Mouse (Mus musculus) forebrain, embryonic 13.5 days (tissue): Measurements from ENCODE around the gene Vmn1r55. TPM values are rescaled to one million over a fixed set of nuclear protein-coding genes. Genes with fewer than 3 reads are reported as not detected.
"Not testable (repeated sequence)": the region's sequence is repeated elsewhere in the genome, so short reads cannot be mapped to it uniquely, and the experiment has no call there.

ENCODE experiments used
- ATAC-seq: fragments of 200-750 bp; cut with Nextera tagmentation; 2 replicates; pipeline ENCODE4 v1.8.0; 2017
- H3K27ac ChIP-seq: fragments of 300-500 bp; sonication (generic); 2 replicates; pipeline ENCODE4 v1.5.1; 2015; ENCODE audit warnings: inconsistent platforms, mild to moderate bottlenecking, moderate library complexity
- H3K27me3 ChIP-seq: fragments of 300-500 bp; sonication (generic); 2 replicates; pipeline ENCODE4 v1.6.1; 2015; ENCODE audit warnings: mild to moderate bottlenecking, inconsistent platforms
- H3K36me3 ChIP-seq: fragments of 300-500 bp; sonication (generic); 2 replicates; pipeline ENCODE4 v1.6.1; 2015; ENCODE audit warnings: mild to moderate bottlenecking, inconsistent platforms; ENCODE audit not compliant: poor library complexity, severe bottlenecking
- H3K4me1 ChIP-seq: fragments of 300-500 bp; sonication (generic); 2 replicates; pipeline ENCODE4 v1.6.1; 2015; ENCODE audit warnings: inconsistent platforms
- H3K4me2 ChIP-seq: fragments of 300-500 bp; sonication (generic); 2 replicates; pipeline ENCODE4 v1.6.1; 2015; ENCODE audit warnings: inconsistent platforms, mild to moderate bottlenecking, moderate library complexity
- H3K4me3 ChIP-seq: fragments of 300-500 bp; sonication (generic); 2 replicates; pipeline ENCODE4 v1.5.1; 2015; ENCODE audit warnings: mild to moderate bottlenecking, inconsistent platforms
- H3K9ac ChIP-seq: fragments of 300-500 bp; sonication (generic); 2 replicates; pipeline ENCODE4 v1.6.1; 2015; ENCODE audit warnings: mild to moderate bottlenecking, inconsistent platforms
- H3K9me3 ChIP-seq: fragments of 300-500 bp; sonication (generic); replicated peaks from 2 replicates; pipeline ENCODE4 v1.6.1; 2016; ENCODE audit warnings: inconsistent platforms
- WGBS: fragments of 180-500 bp; shearing (Covaris S2); methylation state at CpG from one replicate; pipeline ENCODE4 v1.1.7; 2015; 5-methylcytosine and 5-hydroxymethylcytosine counted together
- polyA plus RNA-seq: library from polyadenylated mRNA; unstranded; fragments of >200 nt; fragmentation: Nextera tagmentation; extraction: Ambion mirVana; gene quantifications from 2 replicates; pipeline ENCODE4 v1.2.1, GENCODE M21; 2015

Gene Vmn1r55
- polyA plus RNA-seq = not detected in 2 replicates

DNA sequence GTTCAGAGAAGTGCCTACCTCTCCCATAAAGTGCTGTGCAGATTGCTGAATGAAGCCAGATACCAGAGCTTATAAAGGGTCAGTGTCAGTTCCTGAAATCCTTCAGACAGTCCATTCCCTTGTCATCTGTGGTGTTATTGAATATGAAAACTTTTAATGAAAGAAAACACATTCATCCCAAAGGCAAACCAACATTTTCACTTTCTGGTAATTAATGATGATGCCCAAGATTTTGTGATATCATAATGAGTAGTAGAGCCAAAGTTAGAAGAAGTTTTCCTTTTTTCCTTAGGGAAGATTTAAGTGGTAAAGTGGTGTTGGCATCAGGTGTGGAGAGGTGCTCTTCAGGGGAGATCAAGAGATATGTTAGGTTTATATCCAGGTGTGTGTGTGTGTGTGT, at the start of gene Vmn1r55:
TSS of gene Vmn1r55 (minus strand) at position 101 of the 400 bp plus-strand sequence.
- not testable (repeated sequence) for H3K4me3 ChIP-seq, ATAC-seq, H3K9ac ChIP-seq, H3K4me2 ChIP-seq, H3K36me3 ChIP-seq, H3K4me1 ChIP-seq, H3K27me3 ChIP-seq, H3K9me3 ChIP-seq, H3K27ac ChIP-seq

DNA sequence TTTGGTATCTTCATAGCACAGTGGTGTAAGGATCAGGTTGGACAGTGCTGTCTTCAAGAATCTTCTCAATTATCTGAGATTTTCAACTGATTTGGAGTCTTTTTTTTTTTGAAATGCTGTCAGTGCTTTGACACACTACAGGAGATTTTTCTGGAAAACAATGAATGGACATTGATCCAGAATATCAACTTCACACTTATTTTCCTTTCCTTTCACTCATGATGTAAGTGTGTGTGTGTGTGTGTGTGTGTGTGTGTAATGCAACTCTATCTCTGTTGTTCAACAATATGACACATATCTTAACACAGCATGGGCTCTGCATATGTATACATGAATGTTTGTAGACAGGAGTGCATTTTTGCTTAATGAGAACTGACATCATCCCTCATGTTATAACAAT, 47.2 kb upstream of the Vmn1r55 start, which contains the start of gene Vmn1r56:
TSS of gene Vmn1r56 (minus strand) at position 101 of the 400 bp plus-strand sequence.
- not testable (repeated sequence) for H3K9me3 ChIP-seq, H3K36me3 ChIP-seq, H3K4me3 ChIP-seq, H3K4me2 ChIP-seq, ATAC-seq, H3K9ac ChIP-seq, H3K27ac ChIP-seq, H3K27me3 ChIP-seq, H3K4me1 ChIP-seq

DNA sequence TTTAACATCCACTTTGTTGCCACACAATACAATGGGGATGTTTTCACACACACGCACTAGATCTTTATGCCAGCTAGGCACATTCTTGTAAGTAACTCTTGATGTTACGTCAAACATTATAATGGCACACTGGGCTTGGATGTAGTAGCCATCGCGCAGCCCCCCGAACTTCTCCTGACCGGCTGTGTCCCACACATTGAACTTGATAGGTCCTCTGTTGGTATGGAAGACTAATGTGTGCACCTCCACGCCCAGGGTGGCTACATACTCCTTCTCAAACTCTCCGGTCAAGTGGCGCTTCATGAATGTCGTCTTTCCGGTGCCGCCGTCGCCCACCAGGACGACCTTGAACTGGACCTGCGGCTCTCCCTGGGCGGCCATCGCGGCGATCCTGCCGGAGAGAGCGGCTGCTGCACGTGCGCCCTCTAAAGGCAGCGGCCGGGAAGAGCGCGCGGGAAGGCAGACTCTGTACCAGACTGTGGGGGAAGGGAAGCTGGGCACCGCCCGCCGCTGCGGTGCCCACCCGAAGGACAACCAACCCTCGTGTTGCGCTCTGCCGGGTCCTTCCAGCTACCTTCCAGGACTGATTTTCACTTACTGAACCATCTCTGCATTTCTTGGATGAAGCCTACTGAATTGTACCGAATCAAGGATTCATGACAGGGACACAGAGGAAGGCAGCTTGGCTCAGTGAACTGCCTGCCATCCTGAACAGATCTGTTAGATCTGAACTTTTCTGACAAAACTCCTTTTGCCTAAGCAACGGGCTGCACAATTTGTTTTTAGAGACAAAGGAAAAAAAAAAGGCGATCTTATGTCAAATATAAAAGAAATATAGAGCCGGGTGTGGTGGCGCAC, 23.7 kb downstream of the Vmn1r55 start, which contains the start of gene Rasl2-9:
TSS of gene Rasl2-9 (minus strand) at position 402 of the 858 bp plus-strand sequence.
- no peaks in the 10 kb centered on the region for H3K27me3 ChIP-seq
- no peak within 1 kb of the TSS for H3K27ac ChIP-seq
- WGBS = 16% methylated on average over 42 of the region's 42 CpGs
- ATAC-seq = peak; percentile 83
- peak within 1 kb of the TSS; percentile 55 for H3K9ac ChIP-seq
- no peaks in the 10 kb centered on the region for H3K9me3 ChIP-seq
- H3K4me3 ChIP-seq = peak within 1 kb of the TSS; percentile 38
- no peaks in the 10 kb centered on the region for H3K4me1 ChIP-seq
- peak within 1 kb of the TSS; percentile 61 for H3K4me2 ChIP-seq
- H3K36me3 ChIP-seq = no peaks in the 10 kb centered on the region

DNA sequence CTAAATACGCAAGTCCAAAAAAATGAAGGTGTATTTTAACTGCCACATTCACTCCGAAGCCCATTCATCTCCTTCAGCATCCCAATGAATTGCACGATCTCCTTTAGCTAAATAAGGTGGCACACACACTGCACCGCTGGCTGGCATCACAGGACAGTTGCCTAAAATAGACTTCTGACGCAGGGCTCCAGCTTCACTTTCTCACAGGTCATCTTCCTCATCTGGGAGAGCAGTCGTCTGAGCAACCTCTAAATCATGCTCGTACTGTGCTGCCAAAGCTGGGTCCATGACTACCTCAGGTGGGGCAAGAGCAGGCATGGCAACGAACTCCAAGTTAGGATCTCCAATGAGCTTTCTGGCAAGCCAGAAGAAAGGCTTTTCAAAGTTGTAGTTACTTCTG, 24.4 kb downstream of the Vmn1r55 start:
- H3K9me3 ChIP-seq = no peaks in the 10 kb centered on the region
- no peaks in the 10 kb centered on the region for H3K4me1 ChIP-seq
- no peak overlapping the region for H3K4me3 ChIP-seq
- no peak overlapping the region for H3K9ac ChIP-seq
- WGBS = 90% methylated on average over 8 of the region's 8 CpGs
- no peak for ATAC-seq
- H3K27me3 ChIP-seq = no peaks in the 10 kb centered on the region
- H3K4me2 ChIP-seq = no peak overlapping the region
- H3K27ac ChIP-seq = no peak overlapping the region
- no peaks in the 10 kb centered on the region for H3K36me3 ChIP-seq

DNA sequence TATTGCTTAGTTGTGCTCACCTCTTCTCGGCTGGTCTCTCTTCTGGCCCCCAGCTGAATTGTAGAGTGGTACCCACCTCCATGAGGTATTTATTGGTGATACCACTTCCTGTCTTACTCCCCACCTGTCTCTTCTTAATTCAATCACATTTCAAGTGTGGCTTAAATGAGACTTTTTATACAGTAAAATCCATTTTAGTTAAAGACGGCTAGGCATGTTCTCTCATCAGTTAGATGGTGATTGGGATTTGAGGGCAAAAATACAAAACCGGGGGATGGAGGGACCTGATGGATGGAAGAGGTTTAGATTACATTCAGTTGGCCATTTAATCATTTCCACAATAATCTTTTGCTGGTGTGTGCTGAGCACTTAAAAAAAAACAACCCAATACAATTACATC, 32.6 kb downstream of the Vmn1r55 start, which contains the start of gene Rfpl4:
TSS of gene Rfpl4 (minus strand) at position 101 of the 400 bp plus-strand sequence.
- no peak within 1 kb of the TSS for H3K4me3 ChIP-seq
- H3K9ac ChIP-seq = no peak within 1 kb of the TSS
- 91% methylated on average over 3 of the region's 3 CpGs for WGBS
- no peaks in the 10 kb centered on the region for H3K9me3 ChIP-seq
- H3K27ac ChIP-seq = no peak within 1 kb of the TSS
- no peaks in the 10 kb centered on the region for H3K27me3 ChIP-seq
- no peak for ATAC-seq
- H3K36me3 ChIP-seq = no peaks in the 10 kb centered on the region
- H3K4me2 ChIP-seq = no peak within 1 kb of the TSS
- H3K4me1 ChIP-seq = no peaks in the 10 kb centered on the region

DNA sequence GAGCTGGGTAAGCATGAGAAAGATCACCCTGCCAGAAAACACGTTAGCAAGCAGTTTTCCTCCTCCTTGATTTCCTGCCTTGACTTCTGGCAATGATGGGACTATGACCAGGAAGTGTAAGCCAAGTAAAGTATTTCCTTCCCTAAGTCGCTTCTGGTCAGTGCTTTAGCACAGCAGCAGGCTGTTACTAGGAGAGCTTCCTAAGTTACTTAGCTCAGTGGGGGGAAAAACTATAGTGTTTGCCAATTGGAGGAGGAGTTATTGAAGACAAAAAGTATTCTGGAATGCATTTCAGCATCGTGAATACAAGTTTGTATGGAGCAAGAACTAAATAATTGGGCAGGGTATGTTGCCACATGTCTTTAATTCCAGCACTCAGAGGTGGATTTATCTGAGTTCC, 36.8 kb downstream of the Vmn1r55 start:
- Histone ChIP-seq H3K9ac (no peak overlapping the region), H3K27ac (no peak overlapping the region), H3K9me3 (no peaks in the 10 kb centered on the region; the same call in 1 of the 2 replicates), H3K4me3 (no peak overlapping the region), H3K4me1 (no peaks in the 10 kb centered on the region), H3K4me2 (no peak overlapping the region), H3K27me3 (no peaks in the 10 kb centered on the region), H3K36me3 (no peaks in the 10 kb centered on the region)
- WGBS = 41% methylated on average over 3 of the region's 3 CpGs
- ATAC-seq = no peak

DNA sequence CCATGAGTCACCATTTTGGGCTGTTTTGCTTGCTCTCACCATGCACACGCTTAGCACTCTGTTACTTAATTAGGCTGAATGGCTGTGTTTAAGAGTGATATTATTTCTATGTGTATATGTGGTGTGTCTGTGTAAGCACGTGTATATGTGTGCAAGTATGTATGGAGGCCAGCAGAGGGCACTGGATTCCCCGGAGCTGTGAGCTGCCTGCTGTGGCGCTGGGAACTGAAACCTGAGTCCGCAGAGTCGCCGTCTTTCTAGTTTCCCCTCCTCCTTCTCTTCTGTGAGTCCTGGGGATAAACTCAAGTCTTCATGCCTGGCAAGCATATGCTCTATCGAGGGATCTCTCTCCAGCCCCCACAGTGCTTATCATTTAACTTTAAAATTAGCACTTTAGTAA, 40.2 kb downstream of the Vmn1r55 start:
- Histone ChIP-seq H3K4me3 (no peak overlapping the region), H3K4me2 (no peak overlapping the region), H3K4me1 (no peaks in the 10 kb centered on the region), H3K27ac (no peak overlapping the region), H3K36me3 (no peaks in the 10 kb centered on the region), H3K27me3 (no peaks in the 10 kb centered on the region), H3K9ac (no peak overlapping the region), H3K9me3 (no peaks in the 10 kb centered on the region; the same call in 1 of the 2 replicates)
- ATAC-seq = no peak
- 86% methylated on average over 8 of the region's 8 CpGs for WGBS

DNA sequence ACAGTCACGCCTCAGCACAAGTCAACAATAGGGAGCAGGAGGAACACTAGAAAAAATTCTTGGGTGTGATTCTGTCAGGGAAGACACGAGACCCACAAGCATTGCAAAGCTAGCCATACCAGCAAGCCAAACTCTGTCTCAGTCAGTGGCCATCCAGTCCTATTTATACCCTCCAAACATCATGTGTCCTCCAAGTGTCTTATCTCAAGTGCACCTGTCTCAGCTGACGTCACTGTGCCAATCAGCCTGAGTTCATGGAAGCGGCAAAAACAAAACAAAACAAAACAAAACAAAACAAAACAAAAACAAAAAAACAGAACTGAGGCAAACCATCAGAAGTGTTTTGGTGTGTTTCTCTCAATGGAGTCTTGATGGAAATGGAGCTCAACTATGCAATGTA, 41.2 kb downstream of the Vmn1r55 start:
- Histone ChIP-seq H3K4me1 (no peaks in the 10 kb centered on the region), H3K9me3 (no peaks in the 10 kb centered on the region; the same call in 1 of the 2 replicates), H3K4me3 (no peak overlapping the region), H3K27ac (no peak overlapping the region), H3K9ac (no peak overlapping the region), H3K27me3 (no peaks in the 10 kb centered on the region), H3K4me2 (no peak overlapping the region), H3K36me3 (no peaks in the 10 kb centered on the region)
- WGBS = 83% methylated on average over 4 of the region's 4 CpGs
- no peak for ATAC-seq

DNA sequence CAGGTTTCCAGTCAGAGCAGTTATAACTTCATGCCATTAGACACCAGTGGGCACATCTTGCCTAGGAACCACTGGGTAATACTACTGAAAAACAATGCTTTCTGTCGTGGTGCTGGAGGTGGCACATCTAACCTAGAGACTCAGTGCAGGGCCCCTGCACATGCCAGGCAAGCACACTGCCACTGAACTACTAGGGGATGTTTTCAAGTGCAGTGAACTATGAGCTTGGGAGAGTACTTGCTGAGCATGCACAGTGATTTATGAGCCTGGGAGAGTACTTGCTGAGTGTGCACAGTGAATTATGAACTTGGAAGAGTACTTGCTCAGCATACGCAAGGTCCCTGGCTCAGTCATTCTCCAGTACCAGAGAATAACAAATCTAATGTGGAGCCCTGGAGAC, 46.9 kb downstream of the Vmn1r55 start:
- H3K9ac ChIP-seq = no peak overlapping the region
- no peak for ATAC-seq
- no peak overlapping the region for H3K4me2 ChIP-seq
- H3K4me1 ChIP-seq = no peaks in the 10 kb centered on the region
- WGBS = 87% methylated on average over 2 of the region's 2 CpGs
- no peak overlapping the region for H3K4me3 ChIP-seq
- H3K27me3 ChIP-seq = no peaks in the 10 kb centered on the region
- H3K9me3 ChIP-seq = no peaks in the 10 kb centered on the region
- H3K36me3 ChIP-seq = peaks cover 25% of the 10 kb centered on the region
- H3K27ac ChIP-seq = no peak overlapping the region

DNA sequence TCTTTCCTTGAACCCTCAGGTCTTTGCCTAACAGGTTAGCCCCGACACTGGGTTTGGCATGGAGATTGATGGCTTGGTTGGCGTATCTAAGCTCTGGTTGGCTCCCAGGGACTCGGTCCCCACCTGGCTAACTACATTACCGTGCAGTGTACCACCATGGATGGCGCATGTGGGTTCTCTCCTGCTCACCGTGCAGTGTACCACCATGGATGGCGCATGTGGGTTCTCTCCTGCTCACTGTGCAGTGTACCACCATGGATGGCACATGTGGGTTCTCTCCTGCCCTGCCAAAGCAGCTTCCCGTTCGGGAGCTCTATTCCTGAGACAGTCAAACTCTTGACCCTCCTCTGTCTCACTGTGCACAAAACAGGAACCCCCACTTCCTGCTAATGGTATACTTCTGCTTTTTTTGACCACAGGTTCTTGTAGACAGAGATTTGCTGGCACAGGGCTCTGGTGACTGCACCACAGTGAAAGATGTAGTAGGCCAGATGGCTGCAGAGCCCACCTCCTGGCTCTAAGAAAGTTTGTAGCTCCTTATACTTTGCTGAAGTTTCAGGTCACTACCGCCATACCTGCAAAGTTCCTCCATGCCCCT, 48.3 kb downstream of the Vmn1r55 start:
- no peak for ATAC-seq
- WGBS = 95% methylated on average over 10 of the region's 10 CpGs
- Histone ChIP-seq H3K27ac (no peak overlapping the region), H3K4me1 (no peaks in the 10 kb centered on the region), H3K36me3 (peaks cover 39% of the 10 kb centered on the region), H3K4me2 (no peak overlapping the region), H3K4me3 (no peak overlapping the region), H3K27me3 (no peaks in the 10 kb centered on the region), H3K9ac (no peak overlapping the region), H3K9me3 (no peaks in the 10 kb centered on the region)

DNA sequence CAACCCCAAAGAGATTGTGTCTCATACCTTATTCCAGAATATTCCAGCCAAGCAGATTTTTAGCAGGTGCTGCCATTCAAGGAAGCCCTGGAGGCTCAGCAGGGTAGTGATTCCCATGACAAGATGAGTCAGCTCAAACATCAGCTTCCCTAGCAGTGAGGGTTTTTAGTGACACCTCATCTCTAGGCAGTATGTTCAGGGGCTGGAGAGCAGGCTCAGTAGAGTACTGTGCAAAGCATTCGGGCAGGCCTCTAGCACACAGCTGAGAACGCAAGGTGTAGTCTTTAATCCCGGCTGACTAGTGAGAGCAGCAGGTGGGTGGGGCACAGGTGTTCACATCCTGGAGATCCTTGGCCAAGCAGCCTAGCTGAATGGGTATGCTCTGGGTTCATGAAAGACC, 49.7 kb downstream of the Vmn1r55 start:
- H3K4me2 ChIP-seq = no peak overlapping the region
- ATAC-seq = no peak
- H3K36me3 ChIP-seq = peaks cover 53% of the 10 kb centered on the region
- no peaks in the 10 kb centered on the region for H3K9me3 ChIP-seq
- no peak overlapping the region for H3K27ac ChIP-seq
- 92% methylated on average over 3 of the region's 3 CpGs for WGBS
- H3K4me1 ChIP-seq = no peaks in the 10 kb centered on the region
- no peak overlapping the region for H3K4me3 ChIP-seq
- H3K9ac ChIP-seq = no peak overlapping the region
- H3K27me3 ChIP-seq = no peaks in the 10 kb centered on the region

DNA sequence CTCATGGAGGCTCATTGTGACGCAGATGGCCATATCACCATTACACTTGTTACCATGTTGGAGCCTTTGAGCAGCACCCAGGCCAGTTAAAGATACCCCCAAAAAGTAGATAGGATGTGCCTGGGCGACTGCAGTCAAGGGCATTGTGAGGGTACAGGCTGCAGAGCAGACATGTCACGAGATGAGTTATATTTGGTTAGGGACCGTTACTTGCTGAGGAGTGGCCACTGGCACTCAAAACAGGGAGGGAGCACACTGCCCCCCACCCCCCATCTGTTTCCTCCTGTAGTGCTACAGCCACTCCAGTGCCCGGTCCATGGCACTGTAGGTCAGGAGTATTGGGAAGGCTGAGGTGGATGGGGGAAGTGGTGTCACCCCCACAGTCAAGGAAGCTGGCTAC, 50.7 kb downstream of the Vmn1r55 start:
- peaks cover 63% of the 10 kb centered on the region for H3K36me3 ChIP-seq
- H3K4me3 ChIP-seq = no peak overlapping the region
- no peak overlapping the region for H3K9ac ChIP-seq
- no peaks in the 10 kb centered on the region for H3K27me3 ChIP-seq
- H3K4me1 ChIP-seq = no peaks in the 10 kb centered on the region
- no peaks in the 10 kb centered on the region for H3K9me3 ChIP-seq
- no peak overlapping the region for H3K27ac ChIP-seq
- ATAC-seq = no peak
- no peak overlapping the region for H3K4me2 ChIP-seq
- WGBS = 95% methylated on average over 5 of the region's 5 CpGs
